Mouse (Mus musculus) 416B (cell line): ENCODE measurements around the gene Fgf10.

Experiments used
- DNase-seq: peaks from one replicate; pipeline ENCODE4 v3.0.0; 2011; ENCODE audit warnings: low read depth

The Fgf10 gene

DNA sequence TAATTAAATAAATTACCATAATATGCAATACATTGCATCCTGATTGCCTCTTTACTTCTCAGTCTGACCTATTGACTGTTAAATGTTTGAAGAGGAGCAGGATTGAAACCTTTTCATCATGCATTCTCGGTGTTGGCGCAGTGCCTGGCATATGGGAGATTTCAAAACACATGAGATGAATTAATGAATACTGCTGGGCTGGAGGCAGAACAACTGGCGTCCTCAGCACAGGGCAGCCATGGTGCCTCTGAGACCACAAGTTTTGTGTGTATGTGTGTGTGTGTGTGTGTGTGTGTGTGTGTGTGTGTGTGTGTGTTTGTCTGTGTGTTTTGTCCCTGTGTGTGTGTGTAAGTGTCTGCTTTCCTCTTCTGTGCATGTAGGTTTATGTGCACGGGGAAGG lies 165.5 kb downstream of the Fgf10 start:
- no peak for DNase-seq
